Mouse (Mus musculus) lung, postnatal 14 days (tissue): Measurements from ENCODE around the gene Ctnnd2.

Experiments used
- DNase-seq: peaks from one replicate; pipeline ENCODE4 v3.0.0; 2021

Ctnnd2 gene

DNA sequence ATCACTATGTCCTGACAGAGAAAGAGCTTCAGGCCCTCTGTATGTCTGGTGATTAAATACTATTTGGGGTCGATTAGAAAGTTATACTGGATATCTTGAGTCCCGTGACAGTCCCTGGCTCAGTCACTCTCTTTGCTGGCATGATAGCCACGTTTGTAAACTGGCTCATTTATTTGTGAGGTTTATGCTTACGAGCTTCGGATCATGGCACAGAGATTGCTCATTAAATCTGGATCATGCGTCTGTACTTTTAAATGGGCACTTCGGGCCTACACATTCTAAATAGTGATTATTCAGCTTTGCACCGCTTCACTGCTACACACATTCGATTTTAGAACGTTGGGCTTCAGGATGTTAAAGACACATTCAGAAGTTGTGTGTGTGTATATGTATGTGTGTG lies 96.4 kb downstream of the Ctnnd2 start:
- DNase-seq = no peak

DNA sequence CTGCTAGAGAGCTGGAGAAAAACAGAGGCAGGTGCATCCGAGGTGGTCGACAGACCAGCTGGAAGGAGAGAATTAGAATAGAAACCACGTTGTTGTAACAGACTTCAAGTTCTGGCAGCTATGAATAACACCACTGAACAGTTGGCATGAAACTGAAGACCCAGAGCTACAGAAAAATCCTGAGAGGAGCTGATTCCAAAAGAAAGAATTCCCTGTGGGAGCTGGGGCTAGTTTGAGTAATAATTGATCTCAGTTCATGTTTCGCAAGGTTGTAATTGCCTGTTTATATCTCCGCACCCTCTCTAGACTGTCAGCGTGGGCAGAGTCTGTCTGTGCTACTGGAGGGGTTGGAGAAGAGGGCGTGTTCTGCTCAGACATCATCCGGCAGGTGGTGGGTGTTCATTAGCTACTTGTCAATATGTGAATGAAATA lies 98.8 kb downstream of the Ctnnd2 start:
- DNase-seq = no peak

DNA sequence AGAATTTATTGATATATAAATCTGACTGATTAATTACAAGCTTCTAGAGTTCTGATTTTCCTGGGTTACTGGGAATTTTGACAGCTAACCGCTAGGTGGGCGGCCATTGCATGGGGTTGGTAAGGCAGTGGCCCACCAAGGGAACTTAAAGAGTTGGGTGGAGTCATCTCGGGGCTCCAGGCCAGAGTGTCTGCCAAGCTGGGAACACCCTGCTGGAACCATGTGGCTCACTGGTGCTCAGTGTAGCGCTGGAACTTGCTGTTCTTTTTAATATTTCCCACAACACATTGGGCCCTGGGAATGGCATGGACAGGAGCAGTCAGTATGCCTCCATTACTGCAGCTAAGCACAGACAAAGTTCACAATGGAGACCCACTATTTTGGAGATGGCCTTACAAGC lies 99.9 kb downstream of the Ctnnd2 start:
- no peak for DNase-seq

DNA sequence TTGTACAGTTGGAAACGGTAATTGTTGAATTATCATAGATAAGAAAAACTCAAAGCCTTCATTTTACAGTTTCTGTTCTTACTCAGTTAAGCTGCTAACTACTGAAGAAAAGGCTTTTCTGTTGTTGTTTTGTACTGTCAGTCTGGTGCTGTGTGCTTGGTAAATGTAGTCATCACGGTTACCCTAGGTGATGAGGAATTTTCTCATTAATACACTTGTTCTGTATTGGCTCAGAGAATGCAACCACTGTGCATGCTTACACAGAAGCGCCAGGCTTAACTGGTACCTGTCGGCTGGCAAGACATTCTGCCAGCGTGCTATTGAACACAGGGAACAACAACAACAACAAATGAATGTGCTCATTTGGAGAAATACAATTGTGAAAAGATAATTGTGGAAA lies 103.3 kb downstream of the Ctnnd2 start:
- no peak for DNase-seq

DNA sequence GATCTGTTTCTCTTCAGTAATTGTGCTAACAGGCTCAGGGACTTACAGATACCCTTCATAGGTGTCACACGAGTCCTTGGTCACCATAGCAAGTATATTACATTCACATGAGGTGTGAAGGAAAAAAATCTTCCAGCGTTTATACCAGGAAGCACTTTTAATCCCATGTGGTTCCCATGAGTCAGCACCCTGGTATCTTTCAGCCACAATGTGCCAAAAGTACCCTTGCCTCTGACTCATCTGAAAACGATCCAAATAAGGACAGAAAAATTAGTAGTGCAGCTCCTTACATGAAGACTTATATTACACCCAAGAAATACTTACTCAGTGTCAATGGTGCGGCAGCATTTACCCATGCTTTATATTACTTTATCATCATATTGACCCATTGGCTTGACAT lies 104.3 kb downstream of the Ctnnd2 start:
- DNase-seq = no peak

DNA sequence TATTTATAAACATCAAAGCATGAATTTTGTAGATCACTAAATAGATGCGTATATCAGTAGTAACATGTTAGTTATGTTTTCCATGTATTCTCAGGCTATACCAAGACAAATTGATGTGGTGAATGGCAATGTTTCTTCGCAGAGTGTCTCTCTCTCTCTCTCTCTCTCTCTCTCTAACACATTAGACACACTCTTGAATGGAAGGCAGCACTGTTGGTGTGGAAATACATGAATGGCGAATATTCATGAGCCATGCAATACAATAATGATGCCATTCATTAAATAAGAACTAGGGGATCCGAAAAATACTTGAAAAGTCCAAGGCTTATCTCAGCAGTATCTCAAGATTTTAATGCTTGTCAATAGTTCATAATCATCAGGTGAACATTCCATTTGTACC lies 106.2 kb downstream of the Ctnnd2 start:
- DNase-seq = no peak

DNA sequence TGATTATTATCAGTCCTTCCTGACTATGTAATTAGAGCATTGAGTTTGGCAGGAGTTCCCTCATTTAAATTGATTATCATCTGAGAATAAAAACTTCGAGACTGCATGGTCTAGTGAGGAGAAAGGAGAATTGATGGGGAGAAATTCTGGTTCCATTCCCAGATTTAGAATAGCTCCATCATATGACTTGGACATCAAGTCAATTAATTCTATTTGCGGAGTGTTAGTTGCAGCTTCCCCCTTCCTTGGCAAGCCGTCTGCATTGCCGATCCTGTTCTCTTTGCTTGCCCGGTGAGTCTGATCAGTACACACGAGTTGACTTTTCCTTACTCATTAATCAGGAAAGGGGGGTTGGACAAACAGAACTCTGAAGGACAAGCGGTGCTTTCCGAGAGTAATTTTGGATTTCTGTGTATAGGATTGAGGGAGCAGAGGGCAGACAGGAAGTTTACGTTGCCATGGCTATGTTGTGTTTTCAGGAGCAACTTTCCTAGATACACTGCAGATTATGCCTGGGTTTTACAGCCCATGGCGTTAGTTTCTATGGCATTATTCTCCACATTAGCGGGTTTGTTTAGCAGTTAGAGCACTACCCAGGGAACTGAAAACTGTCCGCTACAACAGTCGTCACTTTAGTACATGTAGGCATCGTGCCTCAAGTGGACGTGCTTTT lies 113.3 kb downstream of the Ctnnd2 start:
- no peak for DNase-seq

- DNase-seq = no peak
Observed at GRCm38 (mm10) chr15:30286245-30286642, 113.9 kb downstream of the Ctnnd2 start.

GRCm38 (mm10) chr15:30302824-30303223 lies 130.4 kb downstream of the Ctnnd2 start:
- DNase-seq = no peak

GRCm38 (mm10) chr15:30306437-30306836 lies 134.0 kb downstream of the Ctnnd2 start:
- no peak for DNase-seq

GRCm38 (mm10) chr15:30322543-30322942 lies 150.2 kb downstream of the Ctnnd2 start:
- DNase-seq = no peak

- no peak for DNase-seq
Observed at GRCm38 (mm10) chr15:30333336-30334310, 161.2 kb downstream of the Ctnnd2 start.

DNA sequence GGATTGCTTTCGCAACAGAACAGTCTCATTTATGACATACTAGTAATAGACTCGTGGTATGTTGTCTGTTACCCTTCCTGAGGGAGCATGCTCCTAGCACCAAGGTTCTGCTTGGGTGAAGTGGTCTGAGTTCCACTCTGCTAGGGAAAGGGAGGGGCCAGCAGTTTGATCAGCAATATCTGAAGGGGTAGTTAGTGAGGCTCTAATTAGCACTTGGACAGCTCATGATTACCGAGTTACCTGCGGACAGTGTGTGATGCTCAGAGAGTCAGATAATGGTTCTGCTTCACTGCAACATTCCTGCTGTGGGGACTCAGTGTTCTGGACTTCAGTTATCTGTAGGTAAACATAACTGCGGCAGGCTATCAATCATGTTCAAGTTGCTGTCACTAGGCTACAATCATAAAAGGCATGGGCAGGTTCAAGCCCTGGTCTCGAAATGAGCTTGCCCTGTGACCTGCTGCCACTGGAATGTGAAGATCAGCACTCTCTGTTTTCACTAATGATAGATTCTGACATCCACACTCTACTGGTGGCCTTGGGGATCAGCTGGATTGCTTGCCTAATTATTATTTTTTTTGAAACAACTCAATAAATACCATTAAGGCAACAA lies 166.3 kb downstream of the Ctnnd2 start:
- DNase-seq = no peak

DNA sequence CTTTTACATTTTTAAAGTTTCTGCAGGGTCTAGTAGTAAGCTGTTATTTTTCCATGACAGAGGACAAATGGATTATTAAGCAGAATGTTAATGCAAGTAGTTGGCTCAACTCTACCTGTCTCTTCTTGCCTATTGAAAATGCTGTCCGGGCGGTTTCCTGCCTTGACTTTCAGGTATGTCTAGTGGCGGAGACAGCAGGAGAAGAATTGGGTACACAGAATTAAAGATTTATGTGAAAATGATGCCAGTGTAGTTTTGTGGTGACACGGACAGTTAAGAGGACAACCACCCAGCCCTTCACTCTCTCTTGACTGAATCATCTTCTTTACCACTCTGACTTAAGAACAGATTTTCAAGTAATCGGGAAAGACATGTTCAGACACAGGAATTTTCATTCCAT lies 173.4 kb downstream of the Ctnnd2 start:
- no peak for DNase-seq

GRCm38 (mm10) chr15:30364491-30364890 lies 192.1 kb downstream of the Ctnnd2 start:
- no peak for DNase-seq

GRCm38 (mm10) chr15:30369997-30370396 lies 197.6 kb downstream of the Ctnnd2 start:
- no peak for DNase-seq

GRCm38 (mm10) chr15:30371151-30371550 lies 198.8 kb downstream of the Ctnnd2 start:
- no peak for DNase-seq

DNA sequence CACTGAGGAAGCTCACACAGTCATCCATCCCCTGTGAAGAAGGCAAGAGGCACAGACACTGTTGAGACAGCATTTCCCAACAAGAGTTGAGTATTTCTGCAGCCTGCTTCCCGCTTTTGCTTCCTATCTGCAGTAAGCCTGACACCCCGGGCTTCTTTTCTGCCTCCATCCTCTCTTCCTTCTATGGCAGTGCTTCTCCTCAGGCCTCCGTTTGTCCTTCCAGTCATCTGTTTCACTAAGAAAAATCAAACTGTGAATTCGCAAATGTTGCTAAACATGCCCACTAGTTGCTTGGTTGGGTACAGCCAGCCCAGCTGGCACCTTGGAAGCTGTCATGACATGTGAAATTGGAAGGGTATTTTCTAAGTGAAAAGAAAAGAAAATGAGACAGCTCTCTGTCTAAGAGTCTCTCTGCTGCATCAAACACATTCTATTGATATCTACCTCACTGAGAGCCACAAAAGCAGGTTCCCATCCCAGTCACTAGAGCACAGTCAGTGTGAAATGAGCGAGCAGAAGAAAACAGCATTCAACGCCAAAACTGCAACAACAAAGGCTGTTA lies 201.3 kb downstream of the Ctnnd2 start:
- no peak for DNase-seq

GRCm38 (mm10) chr15:30374907-30375306 lies 202.5 kb downstream of the Ctnnd2 start:
- DNase-seq = no peak

DNA sequence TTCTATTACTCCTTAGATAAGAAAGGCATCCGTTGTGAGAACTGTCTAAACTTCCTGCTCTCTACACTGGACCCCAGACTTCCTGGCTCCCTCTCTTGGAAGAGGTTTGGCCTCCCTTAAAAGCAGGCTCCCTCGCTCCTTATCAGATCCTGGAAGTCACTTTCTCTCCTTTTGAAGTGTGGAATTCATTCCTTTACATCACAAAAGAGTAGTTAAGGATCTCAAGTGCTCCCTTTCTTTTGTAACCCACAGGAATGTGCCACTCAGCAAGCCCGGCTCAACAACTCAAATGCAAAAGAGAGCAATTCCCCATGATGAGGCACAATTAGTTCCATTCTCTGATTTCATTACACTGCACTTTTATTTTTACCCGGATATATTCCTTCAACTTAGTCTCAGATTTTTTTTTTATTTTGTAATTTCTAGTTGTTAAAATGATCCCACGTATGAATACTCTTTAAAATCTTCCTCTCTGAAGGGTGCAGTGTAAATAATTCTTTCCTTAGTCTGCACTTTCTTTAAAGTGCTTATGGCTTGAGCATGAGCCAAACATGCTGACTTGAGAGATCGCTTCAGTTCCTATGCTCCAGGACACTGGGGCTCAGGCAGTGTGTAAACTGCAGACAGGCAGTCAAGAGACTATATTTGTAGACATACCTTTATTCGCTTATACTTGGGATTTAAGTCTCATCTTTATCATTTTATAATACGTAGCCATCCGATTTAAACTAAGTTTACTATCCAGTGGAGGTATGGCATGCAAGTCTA lies 210.9 kb downstream of the Ctnnd2 start:
- DNase-seq = peak; percentile 19

DNA sequence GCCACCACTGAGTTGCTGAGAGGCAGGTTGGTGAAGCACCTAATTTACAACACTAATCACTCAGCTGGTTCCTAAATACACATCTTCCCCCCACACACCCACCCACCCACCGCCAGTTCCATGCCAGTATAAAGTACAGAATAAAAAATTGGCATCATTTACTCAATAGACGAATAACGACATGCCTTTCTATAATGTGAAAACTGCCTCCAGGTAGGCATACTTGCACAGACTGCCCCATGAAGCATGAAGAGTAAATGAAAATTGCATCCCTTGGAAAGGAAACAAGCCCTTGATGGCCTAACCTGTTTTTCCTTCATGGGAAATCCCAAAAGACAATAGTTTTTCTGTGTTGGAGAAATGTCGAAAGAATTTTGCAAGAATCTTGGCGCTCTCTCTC lies 212.0 kb downstream of the Ctnnd2 start:
- no peak for DNase-seq

DNA sequence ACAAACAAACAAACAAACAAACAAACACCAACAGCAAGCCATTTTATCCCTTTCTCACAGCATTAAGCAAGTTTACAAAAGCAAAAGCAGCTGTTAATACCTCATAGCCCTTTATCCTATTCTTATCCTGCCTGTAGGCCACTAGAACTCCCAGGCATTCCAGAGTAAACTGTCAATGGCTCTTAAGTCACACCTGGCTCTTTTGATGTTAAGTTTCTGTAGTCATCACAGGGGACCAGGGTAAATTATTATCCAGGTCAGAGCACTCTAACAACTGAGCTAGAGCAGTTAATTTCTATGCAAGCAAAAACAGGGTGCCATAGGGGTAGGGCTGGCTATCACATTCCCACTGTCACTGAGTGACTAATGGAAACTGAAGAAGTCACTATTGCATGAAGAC lies 214.1 kb downstream of the Ctnnd2 start:
- no peak for DNase-seq

GRCm38 (mm10) chr15:30387244-30387643 lies 214.9 kb downstream of the Ctnnd2 start:
- no peak for DNase-seq
